Mouse (Mus musculus) adrenal gland, postnatal 14 days (tissue): ENCODE results near the gene Gm49353. TPM values are rescaled to one million over a fixed set of nuclear protein-coding genes. Genes with fewer than 3 reads are reported as not detected.

Experiments used
- total RNA-seq: library from RNA; stranded (reverse); gene quantifications from 2 replicates; pipeline ENCODE4 v1.2.3, GENCODE M21; 2021

Gene Gm49353
- total RNA-seq, 1 experiment from 2014 or later: not detected

Other genes with a start within 250 kb of the Gm49353 start
- not detected in 2 replicates for gene 2310057J18Rik, start 212.7 kb upstream of the Gm49353 start, total RNA-seq
- gene Soga3, start 55.1 kb upstream of the Gm49353 start, total RNA-seq: 4.9 and 7.9 TPM in 2 replicates
- gene 9330159F19Rik, start 12.7 kb downstream of the Gm49353 start, total RNA-seq: 3.5 and 3.6 TPM in 2 replicates
- gene Echdc1, start 114.2 kb downstream of the Gm49353 start, total RNA-seq: 52.3 and 71.0 TPM in 2 replicates
- gene Rnf146, start 163.5 kb downstream of the Gm49353 start, total RNA-seq: 46.9 and 49.9 TPM in 2 replicates